Mouse (Mus musculus): ENCODE results near the gene Arl4d.
A peak's percentile ranks its signal among the peaks of the same experiment; 100 is the strongest.
"Not testable (repeated sequence)": the region's sequence is repeated elsewhere in the genome, so short reads cannot be mapped to it uniquely, and the experiment has no call there.

Arl4d gene

GRCm38 (mm10) chr11:101645411-101646282 is 19.7 kb upstream of the Arl4d start:
- DNase-seq (ENCODE audit: low read depth, low spot score): peak; percentile 57

- not testable (repeated sequence) for DNase-seq (ENCODE audit: low read depth, low spot score)
Observed at GRCm38 (mm10) chr11:101646283-101646794, 19.0 kb upstream of the Arl4d start.

- DNase-seq (ENCODE audit: low read depth, low spot score): not testable (repeated sequence)
Observed at GRCm38 (mm10) chr11:101647093-101647492, 18.2 kb upstream of the Arl4d start.

GRCm38 (mm10) chr11:101656356-101656755 is 9.0 kb upstream of the Arl4d start:
- DNase-seq (ENCODE audit: low read depth, low spot score): no peak

GRCm38 (mm10) chr11:101657528-101657885 is 7.8 kb upstream of the Arl4d start:
- DNase-seq (ENCODE audit: low read depth, low spot score): no peak

- DNase-seq (ENCODE audit: low read depth, low spot score): peak; percentile 88
Observed at GRCm38 (mm10) chr11:101657886-101658750, 7.2 kb upstream of the Arl4d start.

- peak; percentile 56 for DNase-seq (ENCODE audit: low read depth, low spot score)
Observed at GRCm38 (mm10) chr11:101658751-101659558, 6.4 kb upstream of the Arl4d start.

GRCm38 (mm10) chr11:101661191-101661590 is 4.2 kb upstream of the Arl4d start:
- DNase-seq (ENCODE audit: low read depth, low spot score): no peak

- no peak for DNase-seq (ENCODE audit: low read depth, low spot score)
Observed at GRCm38 (mm10) chr11:101661786-101662185, 3.6 kb upstream of the Arl4d start.

GRCm38 (mm10) chr11:101663229-101664027 is 1.9 kb upstream of the Arl4d start:
- no peak for DNase-seq (ENCODE audit: low read depth, low spot score)

GRCm38 (mm10) chr11:101665636-101665992 is 273 bp downstream of the Arl4d start:
- no peak for DNase-seq (ENCODE audit: low read depth, low spot score)

- no peak for DNase-seq (ENCODE audit: low read depth, low spot score)
Observed at GRCm38 (mm10) chr11:101666626-101667345, 1.4 kb downstream of the Arl4d start.

GRCm38 (mm10) chr11:101667871-101668532 is 2.7 kb downstream of the Arl4d start:
- DNase-seq (ENCODE audit: low read depth, low spot score): no peak

- DNase-seq (ENCODE audit: low read depth, low spot score): no peak
Observed at GRCm38 (mm10) chr11:101668546-101669261, 3.4 kb downstream of the Arl4d start.

GRCm38 (mm10) chr11:101670334-101670733 is 5.0 kb downstream of the Arl4d start:
- DNase-seq (ENCODE audit: low read depth, low spot score): no peak

GRCm38 (mm10) chr11:101671255-101671654 is 5.9 kb downstream of the Arl4d start:
- no peak for DNase-seq (ENCODE audit: low read depth, low spot score)

GRCm38 (mm10) chr11:101673010-101673642 is 7.8 kb downstream of the Arl4d start:
- DNase-seq (ENCODE audit: low read depth, low spot score): no peak

GRCm38 (mm10) chr11:101674106-101674505 is 8.8 kb downstream of the Arl4d start:
- DNase-seq (ENCODE audit: low read depth, low spot score): no peak
